Mouse (Mus musculus): ENCODE results near the gene Cbx4. TPM values are rescaled to one million over a fixed set of nuclear protein-coding genes. Genes with fewer than 3 reads are reported as not detected.

The Cbx4 gene
- 3.2 and 6.5 TPM in 2 replicates for polyA plus RNA-seq (2015; fragmentation: Nextera tagmentation; extraction: Ambion mirVana)

DNA sequence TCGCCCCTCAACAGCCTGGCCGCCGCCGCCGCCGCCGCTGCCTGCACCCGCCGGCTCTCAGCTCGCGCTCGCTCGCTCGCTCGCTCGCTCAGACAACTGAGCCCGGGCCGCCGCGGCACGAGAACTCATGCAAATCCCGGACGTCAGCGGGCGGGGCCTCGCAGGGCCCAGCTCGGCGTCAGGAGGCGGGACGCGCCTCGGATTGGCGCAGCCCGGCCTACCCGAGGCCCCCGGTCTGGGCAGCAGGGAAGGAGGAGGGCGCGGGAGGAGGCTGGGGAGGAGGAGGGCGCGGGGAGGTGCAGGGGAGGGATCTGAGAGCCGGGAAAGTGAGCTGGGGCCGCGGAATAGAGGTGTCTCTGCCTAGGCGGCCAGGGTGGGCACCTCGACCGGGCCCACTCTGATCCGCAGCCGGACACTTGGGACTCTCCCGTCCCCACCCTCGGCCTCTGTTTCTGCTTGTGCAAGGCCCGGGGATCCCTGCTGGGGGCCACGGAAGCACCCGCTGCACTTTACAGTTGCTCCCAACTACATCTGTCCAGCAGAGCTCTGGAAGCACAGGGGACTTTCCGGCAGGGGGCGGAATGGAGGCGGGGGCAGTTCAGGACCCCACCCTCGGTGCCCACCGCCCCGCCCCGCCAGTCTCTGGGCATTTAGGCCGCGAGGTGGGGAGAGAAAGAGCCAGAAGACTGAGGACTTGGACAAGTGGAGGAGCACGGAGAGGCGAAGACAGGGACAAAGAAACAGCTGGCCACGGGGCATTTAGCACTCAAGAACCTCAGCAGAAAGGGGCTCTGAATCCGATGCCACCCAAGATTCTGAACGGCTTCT is at the start of gene Cbx4:
Cbx4 (minus strand) TSS at position 78 of the 828 bp plus-strand sequence.

DNA sequence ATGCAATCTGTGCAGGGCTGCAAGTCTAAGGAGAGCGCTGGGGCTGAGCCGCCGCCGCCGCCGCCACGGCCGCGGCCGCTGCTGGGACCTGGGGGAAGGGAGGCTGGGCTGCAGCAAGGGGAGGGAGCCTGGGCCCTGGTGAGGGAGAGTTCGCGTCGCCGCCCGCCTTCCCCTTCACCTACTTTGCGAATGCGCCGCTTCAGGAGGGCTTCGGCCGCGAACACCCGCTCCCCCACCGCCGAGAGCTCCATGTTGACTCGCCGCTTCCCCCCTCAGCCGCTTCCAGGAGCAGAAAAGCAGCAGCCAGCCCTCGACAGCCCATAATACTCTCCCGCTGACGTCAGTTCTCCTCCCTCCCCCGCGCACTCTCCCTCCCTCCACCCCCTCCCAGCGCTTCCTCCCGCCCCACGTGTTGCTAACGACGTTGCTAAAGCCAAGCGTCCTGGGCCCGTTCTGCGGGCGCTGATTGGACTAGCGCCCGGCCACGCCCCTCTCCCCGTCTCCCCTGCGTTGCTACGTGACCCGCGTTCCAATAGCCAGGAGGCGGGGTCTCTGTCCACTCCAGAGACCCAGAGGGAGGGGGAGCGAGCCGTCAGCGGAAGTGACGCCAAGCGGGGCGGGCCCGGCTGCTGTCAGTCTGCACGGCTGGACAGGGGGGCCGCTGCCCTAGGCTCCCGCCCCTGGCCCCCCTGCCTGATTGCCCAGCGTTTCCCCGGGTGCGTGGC is 45.3 kb downstream of the Cbx4 start, which contains the start of gene Cbx8:
Cbx8 (minus strand) TSS at position 370 of the 725 bp plus-strand sequence.

Other genes with a start within 250 kb of the Cbx4 start
- 0.35 and 0.60 TPM in 2 replicates for gene Rbfox3, start 174.6 kb downstream of the Cbx4 start, polyA plus RNA-seq (2015; fragmentation: Nextera tagmentation; extraction: Ambion mirVana)
- not detected in 2 replicates for gene Enpp7, start 98.0 kb downstream of the Cbx4 start, polyA plus RNA-seq (2015; fragmentation: Nextera tagmentation; extraction: Ambion mirVana)
- 3.4 and 3.8 TPM in 2 replicates for gene Cbx2, start 63.3 kb downstream of the Cbx4 start, polyA plus RNA-seq (2015; fragmentation: Nextera tagmentation; extraction: Ambion mirVana)
- 3.1 and 5.7 TPM in 2 replicates for gene Cbx8, start 45.3 kb downstream of the Cbx4 start, polyA plus RNA-seq (2015; fragmentation: Nextera tagmentation; extraction: Ambion mirVana)
- 4.0 and 4.3 TPM in 2 replicates for gene Tbc1d16, start 142.3 kb upstream of the Cbx4 start, polyA plus RNA-seq (2015; fragmentation: Nextera tagmentation; extraction: Ambion mirVana)
- gene Ccdc40, start 142.4 kb upstream of the Cbx4 start, polyA plus RNA-seq (2015; fragmentation: Nextera tagmentation; extraction: Ambion mirVana): 0.37 and 0.67 TPM in 2 replicates
- gene Gaa, start 181.7 kb upstream of the Cbx4 start, polyA plus RNA-seq (2015; fragmentation: Nextera tagmentation; extraction: Ambion mirVana): 55.5 and 60.7 TPM in 2 replicates
- 152 and 165 TPM in 2 replicates for gene Eif4a3, start 213.9 kb upstream of the Cbx4 start, polyA plus RNA-seq (2015; fragmentation: Nextera tagmentation; extraction: Ambion mirVana)
- 0.18 and 0.19 TPM in 2 replicates for gene Card14, start 221.5 kb upstream of the Cbx4 start, polyA plus RNA-seq (2015; fragmentation: Nextera tagmentation; extraction: Ambion mirVana)

Measured in skeletal muscle tissue, postnatal 0 days (tissue).